Mouse (Mus musculus) yolk sac, embryonic 10.5 days (tissue): ENCODE data around the gene Vmn1r139.
"Not testable (repeated sequence)": the region's sequence is repeated elsewhere in the genome, so short reads cannot be mapped to it uniquely, and the experiment has no call there.

ENCODE experiments used
- DNase-seq: peaks from one replicate; pipeline ENCODE4 v3.0.0-alpha.2; 2017; ENCODE audit warnings: low spot score

Vmn1r139 gene

DNA sequence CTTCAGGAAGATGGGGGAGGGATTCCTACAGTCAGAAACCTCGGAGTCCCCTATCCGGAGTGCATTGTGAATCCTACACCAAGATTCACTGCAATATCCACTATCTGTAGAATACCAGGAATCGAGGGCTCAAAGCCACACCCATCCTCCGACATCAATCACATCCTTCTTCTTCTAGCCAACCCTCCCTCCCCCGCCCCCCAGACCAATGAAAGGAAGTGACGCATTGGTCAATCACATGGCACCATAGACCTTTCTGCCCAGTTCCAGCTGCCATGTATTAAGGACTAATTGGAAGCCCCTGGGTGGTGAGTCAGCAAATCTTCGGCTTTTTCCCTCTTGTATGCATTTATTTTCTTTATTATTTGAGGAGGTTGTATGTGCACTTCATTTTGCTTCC, at the start of gene Vmn1r139:
Gene Vmn1r139, plus strand, starts transcription at position 301 of the 400 bp plus-strand sequence.
- DNase-seq, result not testable (repeated sequence)

DNA sequence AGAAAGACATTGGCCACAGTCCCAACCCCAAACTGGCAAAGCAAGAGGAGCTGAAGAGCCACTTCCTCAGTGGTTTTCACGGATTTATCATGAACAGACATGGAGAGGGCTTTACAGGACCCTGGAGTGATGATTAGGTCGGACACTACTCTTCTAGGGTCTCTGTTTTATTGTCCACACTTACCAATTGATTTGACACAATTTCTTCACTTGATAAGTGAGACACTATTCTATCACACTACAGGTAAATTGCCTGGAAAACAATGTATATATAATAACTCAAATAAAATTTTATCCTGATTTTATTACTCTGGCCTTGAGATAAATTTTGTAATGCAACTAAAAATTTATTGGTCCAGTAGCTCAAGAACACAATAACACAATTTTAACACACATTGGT, 40.1 kb upstream of the Vmn1r139 start, which contains the start of gene Vmn1r138:
Gene Vmn1r138, minus strand, starts transcription at position 101 of the 400 bp plus-strand sequence.
- DNase-seq, result not testable (repeated sequence)

DNA sequence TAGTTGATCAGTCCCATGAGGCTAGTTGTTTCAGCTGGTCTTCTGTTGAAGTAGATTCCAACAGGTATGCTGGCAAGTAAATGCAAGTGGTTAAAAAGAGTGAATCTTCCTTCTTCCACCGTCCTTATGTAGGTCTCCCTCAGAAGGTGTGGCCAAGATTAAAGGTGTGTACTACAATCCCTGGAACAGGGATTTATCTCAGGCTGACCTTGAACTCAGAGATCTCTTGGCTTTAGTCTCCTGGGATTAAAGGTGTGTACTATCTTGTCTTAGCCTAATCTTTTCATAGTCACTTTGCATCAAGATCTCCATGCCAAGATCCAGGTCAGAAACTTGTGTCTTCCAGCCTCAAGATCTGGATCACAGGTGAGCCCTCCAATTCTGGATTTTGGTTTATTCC, 12.7 kb upstream of the Vmn1r139 start, which contains the start of gene Gm6176:
Gene Gm6176, minus strand, starts transcription at position 101 of the 400 bp plus-strand sequence.
- DNase-seq, result not testable (repeated sequence)

DNA sequence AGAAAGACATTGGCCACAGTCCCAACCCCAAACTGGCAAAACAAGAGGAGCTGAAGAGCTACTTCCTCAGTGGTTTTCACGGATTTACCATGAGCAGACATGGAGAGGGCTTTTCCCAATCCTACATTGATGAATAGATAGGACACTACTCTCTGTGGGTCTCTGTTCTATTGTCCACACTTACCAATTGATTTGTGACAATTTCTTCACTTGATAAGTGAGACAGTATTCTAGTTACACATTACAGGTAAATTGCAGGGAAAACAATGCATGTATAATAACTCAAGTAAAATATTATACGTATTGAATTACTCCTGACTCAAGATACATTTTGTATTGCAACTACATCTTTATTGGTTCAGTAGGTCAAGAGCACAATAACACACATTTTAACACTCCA, 49.3 kb downstream of the Vmn1r139 start, which contains the start of gene Gm16451:
Gene Gm16451, minus strand, starts transcription at position 101 of the 400 bp plus-strand sequence.
- DNase-seq, result not testable (repeated sequence)

DNA sequence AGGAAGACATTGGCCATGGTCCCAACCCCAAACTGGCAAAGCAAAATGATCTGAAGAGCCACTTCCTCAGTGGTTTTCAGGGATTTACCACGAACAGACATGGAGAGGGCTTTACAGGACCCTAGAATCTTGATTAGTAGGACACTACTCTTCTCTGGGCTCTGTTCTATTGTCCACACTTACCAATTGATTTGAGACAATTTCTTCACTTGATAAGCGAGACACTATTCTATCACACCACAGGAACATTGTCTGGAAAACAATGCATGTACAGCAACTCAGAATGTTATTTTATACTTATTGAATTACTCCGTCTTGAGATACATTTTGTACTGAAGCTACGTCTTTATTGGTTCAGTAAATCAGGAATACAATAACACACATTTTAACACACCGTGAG, 65.8 kb downstream of the Vmn1r139 start, which contains the start of gene Gm10666:
Gene Gm10666, minus strand, starts transcription at position 101 of the 400 bp plus-strand sequence.
- DNase-seq, result not testable (repeated sequence)
